Mouse (Mus musculus) limb, embryonic 11.5 days (tissue): ENCODE measurements around the gene Etnppl. TPM values are rescaled to one million over a fixed set of nuclear protein-coding genes. Genes with fewer than 3 reads are reported as not detected.

Experiments
- ATAC-seq: fragments of 200-750 bp; cut with Nextera tagmentation; 2 replicates; pipeline ENCODE4 v1.8.0; 2017; ENCODE audit warnings: low read depth; ENCODE audit not compliant: insufficient number of reproducible peaks, low FRiP score, low TSS enrichment
- DNase-seq: peaks from one replicate; pipeline ENCODE4 v3.0.0-alpha.2; 2015; ENCODE audit warnings: low spot score
- H3K27ac ChIP-seq: fragments of 300-500 bp; sonication (generic); replicated peaks from 2 replicates; pipeline ENCODE4 v1.5.1; 2014; ENCODE audit warnings: low read depth, mild to moderate bottlenecking, low read length
- H3K27me3 ChIP-seq: fragments of 300-500 bp; sonication (generic); 2 replicates; pipeline ENCODE4 v1.6.1; 2014; ENCODE audit warnings: mild to moderate bottlenecking, low read length, mixed read lengths; ENCODE audit not compliant: control insufficient read depth, insufficient read depth
- H3K36me3 ChIP-seq: fragments of 300-500 bp; sonication (generic); 2 replicates; pipeline ENCODE4 v1.6.1; 2014; ENCODE audit warnings: mild to moderate bottlenecking, low read length, moderate library complexity, mixed read lengths; ENCODE audit not compliant: control insufficient read depth, insufficient read depth
- H3K4me1 ChIP-seq: fragments of 300-500 bp; sonication (generic); 2 replicates; pipeline ENCODE4 v1.6.1; 2014; ENCODE audit warnings: low read length, mixed read lengths; ENCODE audit not compliant: control insufficient read depth, insufficient read depth
- H3K4me2 ChIP-seq: fragments of 300-500 bp; sonication (generic); 2 replicates; pipeline ENCODE4 v1.6.1; 2014; ENCODE audit warnings: low read depth, mild to moderate bottlenecking, moderate library complexity; ENCODE audit not compliant: severe bottlenecking
- H3K4me3 ChIP-seq: fragments of 300-500 bp; sonication (generic); 2 replicates; pipeline ENCODE4 v1.5.1; 2014; ENCODE audit warnings: low read depth, low read length
- H3K9ac ChIP-seq: fragments of 300-500 bp; sonication (generic); 2 replicates; pipeline ENCODE4 v1.6.1; 2014; ENCODE audit warnings: mild to moderate bottlenecking, low read length
- H3K9me3 ChIP-seq: fragments of 300-500 bp; sonication (generic); 2 replicates; pipeline ENCODE4 v1.6.1; 2016; ENCODE audit warnings: low read length; ENCODE audit not compliant: control insufficient read depth
- WGBS: fragments of 180-500 bp; shearing (Covaris S2); extraction: QIAGEN DNeasy Blood & Tissue Kit; methylation state at CpG from one replicate; pipeline ENCODE4 v1.1.7; 2014; 5-methylcytosine and 5-hydroxymethylcytosine counted together
- polyA plus RNA-seq: library from polyadenylated mRNA; unstranded; fragments of >200 nt; fragmentation: Nextera tagmentation; extraction: Ambion mirVana; gene quantifications from 2 replicates; pipeline ENCODE4 v1.2.1, GENCODE M21; 2014

Gene Etnppl
- polyA plus RNA-seq = not detected in 2 replicates

- Histone ChIP-seq H3K36me3 (no peaks in the 10 kb centered on the region), H3K9me3 (no peaks in the 10 kb centered on the region), H3K9ac (no peak within 1 kb of the TSS), H3K4me3 (no peak within 1 kb of the TSS), H3K27ac (no peak within 1 kb of the TSS), H3K27me3 (no peaks in the 10 kb centered on the region), H3K4me2 (peak within 1 kb of the TSS; percentile 51), H3K4me1 (no peaks in the 10 kb centered on the region; the same call in 1 of the 2 replicates)
- whole genome bisulfite sequencing = 1% methylated on average over 10 of the region's 10 CpGs
- ATAC-seq (0 out of 2 replicates have a peak, but pooled peaks have one; percentile 57), DNase-seq (peak; percentile 65)
Observed at GRCm38 (mm10) chr3:130617439-130617898, at the start of gene Etnppl. Gene Etnppl (plus strand): TSS chr3:130617448.

- no peak overlapping the region for H3K9ac ChIP-seq
- H3K36me3 ChIP-seq = no peaks in the 10 kb centered on the region
- no peaks in the 10 kb centered on the region for H3K27me3 ChIP-seq
- WGBS = 66% methylated on average over 16 of the region's 16 CpGs
- H3K4me3 ChIP-seq = no peak overlapping the region
- H3K4me1 ChIP-seq = peaks cover 7% of the 10 kb centered on the region; the same call in 1 of the 2 replicates
- no peak overlapping the region for H3K27ac ChIP-seq
- H3K9me3 ChIP-seq = no peaks in the 10 kb centered on the region
- ATAC-seq = no peak
- no peak for DNase-seq
- no peak overlapping the region for H3K4me2 ChIP-seq
Observed at GRCm38 (mm10) chr3:130568331-130569095, 48.7 kb upstream of the Etnppl start.

DNA sequence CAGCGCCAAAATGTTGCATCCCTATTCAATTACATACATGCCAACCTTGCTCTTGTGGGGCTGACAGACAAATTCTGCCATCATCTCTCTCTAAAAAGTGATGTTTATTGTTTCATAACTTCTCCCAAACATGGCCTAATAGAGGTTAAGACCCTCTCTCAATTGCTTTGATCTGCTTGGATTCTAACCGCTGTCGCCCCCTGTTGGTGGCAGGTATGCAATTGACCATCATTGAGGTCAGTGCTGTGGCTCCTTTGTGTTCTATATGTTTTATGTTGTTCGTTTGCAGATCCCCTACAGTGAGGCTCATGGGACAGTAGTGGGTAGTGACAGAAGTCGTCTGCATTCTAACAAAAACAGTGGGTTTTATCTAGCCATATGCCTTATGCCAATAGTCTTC is 44.0 kb upstream of the Etnppl start:
- H3K27me3 ChIP-seq = no peaks in the 10 kb centered on the region
- H3K36me3 ChIP-seq = no peaks in the 10 kb centered on the region
- ATAC-seq = no peak
- H3K4me3 ChIP-seq = no peak overlapping the region
- no peak overlapping the region for H3K27ac ChIP-seq
- WGBS = 74% methylated on average over 5 of the region's 5 CpGs
- H3K4me1 ChIP-seq = peaks cover 5% of the 10 kb centered on the region; the same call in 1 of the 2 replicates
- H3K4me2 ChIP-seq = no peak overlapping the region
- H3K9ac ChIP-seq = no peak overlapping the region
- H3K9me3 ChIP-seq = no peaks in the 10 kb centered on the region; the same call in 1 of the 2 replicates
- DNase-seq = no peak

- H3K4me1 ChIP-seq = peaks cover 4% of the 10 kb centered on the region; the same call in 1 of the 2 replicates
- ATAC-seq (no peak), DNase-seq (peak; percentile 47)
- no peak overlapping the region for H3K4me3 ChIP-seq
- H3K27me3 ChIP-seq = no peaks in the 10 kb centered on the region
- H3K9ac ChIP-seq = no peak overlapping the region
- WGBS = 27% methylated on average over 5 of the region's 5 CpGs
- no peaks in the 10 kb centered on the region for H3K36me3 ChIP-seq
- no peak overlapping the region for H3K4me2 ChIP-seq
- no peak overlapping the region for H3K27ac ChIP-seq
- no peaks in the 10 kb centered on the region; the same call in 1 of the 2 replicates for H3K9me3 ChIP-seq
Observed at GRCm38 (mm10) chr3:130574652-130575051, 42.6 kb upstream of the Etnppl start.

DNA sequence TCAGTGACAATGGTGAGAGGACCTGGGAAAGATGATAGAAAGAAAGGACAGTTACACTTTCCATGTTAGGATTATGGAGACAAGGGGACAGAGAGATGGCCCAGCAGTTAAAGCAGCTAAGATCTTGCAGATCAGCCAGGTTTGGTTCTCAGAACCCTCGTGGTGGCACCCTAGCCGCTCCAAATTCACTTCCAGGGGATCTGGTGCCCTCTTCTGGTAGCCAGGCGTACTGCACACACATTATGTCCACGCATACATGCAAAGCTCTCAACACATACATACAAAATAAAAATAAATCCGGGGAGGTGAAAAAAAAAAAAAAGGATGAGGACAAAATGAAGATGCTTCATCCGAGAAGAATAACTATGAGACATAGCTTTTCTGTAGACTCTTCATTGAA is 40.6 kb upstream of the Etnppl start:
- Histone ChIP-seq H3K36me3 (no peaks in the 10 kb centered on the region), H3K4me1 (peaks cover 2% of the 10 kb centered on the region; the same call in 1 of the 2 replicates), H3K4me2 (no peak overlapping the region), H3K9ac (no peak overlapping the region), H3K9me3 (no peaks in the 10 kb centered on the region; the same call in 1 of the 2 replicates), H3K27me3 (no peaks in the 10 kb centered on the region), H3K27ac (no peak overlapping the region), H3K4me3 (no peak overlapping the region)
- 61% methylated on average over 6 of the region's 6 CpGs for WGBS
- DNase-seq (peak; percentile 66), ATAC-seq (no peak)

DNA sequence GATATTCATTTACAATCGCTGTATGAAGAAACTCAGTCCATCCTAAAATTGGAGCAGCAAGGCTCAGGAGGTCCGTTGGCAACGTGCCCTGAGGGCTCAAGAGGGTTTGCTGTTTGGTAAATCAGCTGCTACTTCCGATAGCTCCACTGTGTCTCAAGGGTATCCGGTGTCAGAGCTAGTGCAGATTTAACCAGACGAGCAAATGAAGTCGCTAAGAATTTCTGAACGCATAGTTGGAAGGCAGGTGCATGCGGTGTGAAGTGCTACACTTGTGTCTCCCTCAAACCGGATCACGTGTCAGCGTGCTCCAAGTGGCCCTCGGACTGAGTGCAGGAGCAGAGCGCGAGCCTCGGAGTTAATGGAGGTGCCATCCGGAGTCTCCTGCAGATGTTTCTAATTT is 37.7 kb upstream of the Etnppl start:
- ATAC-seq = no peak
- no peaks in the 10 kb centered on the region for H3K27me3 ChIP-seq
- H3K9me3 ChIP-seq = no peaks in the 10 kb centered on the region; the same call in 1 of the 2 replicates
- peaks cover 2% of the 10 kb centered on the region; the same call in 1 of the 2 replicates for H3K4me1 ChIP-seq
- H3K4me3 ChIP-seq = no peak overlapping the region
- H3K27ac ChIP-seq = no peak overlapping the region
- H3K9ac ChIP-seq = no peak overlapping the region
- no peaks in the 10 kb centered on the region for H3K36me3 ChIP-seq
- 41% methylated on average over 17 of the region's 17 CpGs for WGBS
- no peak overlapping the region for H3K4me2 ChIP-seq
- peak; percentile 45 for DNase-seq

GRCm38 (mm10) chr3:130581577-130581976 is 35.7 kb upstream of the Etnppl start:
- H3K9ac ChIP-seq = no peak overlapping the region
- no peak overlapping the region for H3K27ac ChIP-seq
- no peak for DNase-seq
- WGBS = 74% methylated on average over 2 of the region's 2 CpGs
- peaks cover 2% of the 10 kb centered on the region; the same call in 1 of the 2 replicates for H3K4me1 ChIP-seq
- H3K27me3 ChIP-seq = no peaks in the 10 kb centered on the region
- no peaks in the 10 kb centered on the region; the same call in 1 of the 2 replicates for H3K9me3 ChIP-seq
- ATAC-seq = no peak
- H3K4me2 ChIP-seq = no peak overlapping the region
- H3K36me3 ChIP-seq = no peaks in the 10 kb centered on the region
- H3K4me3 ChIP-seq = no peak overlapping the region

- H3K4me1 ChIP-seq = peaks cover 2% of the 10 kb centered on the region; the same call in 1 of the 2 replicates
- no peaks in the 10 kb centered on the region for H3K36me3 ChIP-seq
- H3K4me2 ChIP-seq = no peak overlapping the region
- WGBS = 82% methylated on average over 13 of the region's 13 CpGs
- H3K9ac ChIP-seq = no peak overlapping the region
- H3K4me3 ChIP-seq = no peak overlapping the region
- no peak overlapping the region for H3K27ac ChIP-seq
- no peaks in the 10 kb centered on the region for H3K27me3 ChIP-seq
- H3K9me3 ChIP-seq = no peaks in the 10 kb centered on the region
- DNase-seq (no peak), ATAC-seq (no peak)
Observed at GRCm38 (mm10) chr3:130582903-130583664, 34.2 kb upstream of the Etnppl start.
